Mouse (Mus musculus) T-cell, adult 66 days (primary cell): Measurements from ENCODE around the gene Chst13. TPM values are rescaled to one million over a fixed set of nuclear protein-coding genes. Genes with fewer than 3 reads are reported as not detected.

Source experiments
- total RNA-seq, 2 experiments: library from RNA; stranded (reverse); gene quantifications; 3 replicates in 1 of 2; 4 replicates in 1 of 2; pipeline ENCODE4 v1.2.4; 2023

Gene Chst13
- total RNA-seq = not detected

DNA sequence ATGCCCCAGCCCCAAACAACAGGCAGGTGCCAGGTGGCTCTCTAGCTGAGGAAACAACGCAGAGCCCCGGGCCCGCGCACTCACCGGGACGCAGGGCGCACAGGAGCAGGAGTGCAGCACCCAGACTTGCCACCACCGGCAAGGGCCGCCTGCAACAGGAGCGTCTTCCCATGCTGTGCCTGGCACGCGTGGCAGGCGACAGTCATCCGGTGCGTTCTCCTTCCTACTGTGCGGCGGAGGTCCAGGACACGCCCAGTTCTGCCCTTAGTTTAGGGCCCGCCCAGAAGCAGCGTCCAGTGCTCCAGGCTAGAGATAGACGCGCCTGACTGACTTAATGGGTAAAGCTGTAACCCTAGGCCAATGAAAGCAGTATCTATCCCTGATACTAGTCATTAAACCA lies at the start of gene Chst13:
Gene Chst13 (minus strand): TSS at position 195 of the 400 bp plus-strand sequence.

DNA sequence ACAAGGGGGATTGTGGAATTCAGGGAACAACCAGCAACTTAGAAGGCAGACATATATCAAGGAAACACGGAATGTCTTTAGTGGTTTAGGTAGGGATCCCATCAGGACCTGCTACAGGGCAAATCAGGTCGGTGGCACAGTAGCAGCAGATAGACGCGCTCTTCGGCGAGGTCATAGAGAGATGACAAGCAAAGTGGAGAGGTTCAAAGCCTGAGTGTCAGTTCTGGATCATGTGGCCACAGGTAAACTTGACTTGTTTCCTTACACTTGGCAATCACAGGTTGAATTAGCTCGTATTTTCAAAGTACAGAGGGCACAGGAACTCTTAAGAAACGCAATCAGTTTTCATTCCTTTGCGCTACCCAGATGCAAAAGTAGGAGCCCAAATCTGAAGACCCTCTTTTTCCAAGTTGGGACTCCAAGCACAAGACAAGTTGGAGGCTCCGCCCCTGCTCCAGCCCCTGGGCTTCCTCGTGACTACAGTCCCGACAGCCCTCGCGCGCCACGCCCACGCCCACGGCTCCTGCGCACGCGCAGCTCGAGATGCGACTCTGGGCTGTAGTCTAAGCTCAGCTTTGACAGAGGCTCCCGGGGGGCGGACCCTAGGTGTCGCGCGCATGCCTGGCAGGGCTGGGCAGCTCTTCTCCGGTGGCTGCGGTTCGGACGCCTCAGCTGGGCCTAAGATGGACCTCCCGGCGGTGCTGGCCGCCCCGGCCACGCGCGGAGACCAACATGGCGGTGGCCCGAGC lies 44.2 kb upstream of the Chst13 start, which contains the start of gene Zxdc:
Gene Zxdc (plus strand): TSS at position 517 of the 749 bp plus-strand sequence.

DNA sequence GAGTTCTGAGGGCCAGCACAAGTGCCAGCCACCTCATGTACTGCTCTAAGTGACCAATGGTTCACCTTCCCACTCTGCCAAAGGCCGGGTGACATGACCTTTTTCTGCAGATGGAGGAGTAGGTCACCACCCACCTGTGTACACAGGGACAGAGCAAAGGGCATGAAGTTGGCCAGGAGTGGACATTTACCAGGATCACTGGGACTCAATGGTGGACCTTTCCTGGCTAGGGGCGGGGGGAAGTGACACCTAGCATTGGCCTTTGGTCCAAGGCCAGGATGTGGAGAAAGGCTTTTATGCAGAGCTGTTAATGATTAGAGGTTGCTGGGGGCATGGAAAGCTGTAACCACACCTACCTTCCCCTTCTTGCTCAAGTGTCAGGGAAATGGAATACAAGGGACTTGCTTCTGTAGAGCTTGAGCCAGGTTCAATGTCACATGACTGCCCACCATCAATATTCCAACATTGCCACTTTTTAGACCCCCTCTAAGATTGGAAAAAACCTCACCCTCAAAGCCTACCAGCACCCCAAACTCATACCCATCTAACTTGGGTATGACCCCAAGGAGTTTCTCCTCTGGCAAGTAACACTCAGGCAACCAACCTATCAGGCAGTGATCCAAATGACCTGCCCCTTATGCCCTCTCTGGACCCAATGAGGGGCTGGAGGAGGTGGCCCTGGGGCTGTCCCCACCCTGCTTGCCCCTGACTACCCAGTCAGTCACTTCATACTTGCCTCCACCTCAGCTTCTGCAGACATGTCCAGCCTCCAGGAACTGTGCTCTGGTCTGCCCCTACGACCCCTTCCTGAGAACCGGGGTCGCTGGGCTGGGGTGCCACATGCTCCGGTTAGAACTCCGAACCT lies 7.8 kb upstream of the Chst13 start, which contains the start of gene Uroc1:
Gene Uroc1 (plus strand): TSS at position 724 of the 865 bp plus-strand sequence.

DNA sequence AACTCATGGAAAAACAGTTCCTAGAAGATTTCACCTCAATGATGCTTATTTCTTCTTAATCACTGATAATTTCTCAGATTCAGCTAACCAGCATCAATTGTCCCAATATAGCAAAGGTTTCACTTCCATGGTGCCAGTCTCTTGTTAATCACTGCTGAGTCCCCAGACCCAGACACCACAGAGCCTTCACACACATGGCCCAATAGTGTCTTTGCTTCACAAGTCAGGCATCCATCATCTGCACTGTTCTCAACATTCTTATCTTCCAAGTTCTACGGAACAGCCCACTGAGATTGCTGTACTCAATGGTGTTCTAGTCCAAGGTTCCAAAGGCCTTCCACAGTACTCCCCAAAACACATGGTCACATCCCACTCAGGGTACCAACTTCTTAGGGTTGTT lies 24.1 kb downstream of the Chst13 start, which contains the start of gene BC048671:
Gene BC048671 (plus strand): TSS at position 301 of the 400 bp plus-strand sequence.

Other genes with a start within 250 kb of the Chst13 start
- not detected for gene Vmn1r49, start 246.7 kb downstream of the Chst13 start, total RNA-seq
- not detected for gene Vmn1r50, start 223.8 kb downstream of the Chst13 start, total RNA-seq
- gene Vmn1r51, start 202.6 kb downstream of the Chst13 start, total RNA-seq = not detected
- not detected for gene Vmn1r52, start 150.4 kb downstream of the Chst13 start, total RNA-seq
- not detected for gene V1ra8, start 122.4 kb downstream of the Chst13 start, total RNA-seq
- not detected for gene Vmn1r53, start 100.7 kb downstream of the Chst13 start, total RNA-seq
- not detected for gene Vmn1r54, start 78.9 kb downstream of the Chst13 start, total RNA-seq
- not detected for gene BC048671, start 24.0 kb downstream of the Chst13 start, total RNA-seq
- not detected for gene Uroc1, start 8.1 kb upstream of the Chst13 start, total RNA-seq
- 10 to 100 TPM; 37.9 to 40.0 TPM for gene Zxdc, start 44.3 kb upstream of the Chst13 start, total RNA-seq
- not detected for gene Cfap100, start 103.6 kb upstream of the Chst13 start, total RNA-seq
- gene Klf15, start 137.4 kb upstream of the Chst13 start, total RNA-seq = not detected
- 1 to 10 TPM in 1 of 2 experiments, under 1 TPM in 1; 0.71 to 1.2 TPM for gene Aldh1l1, start 161.2 kb upstream of the Chst13 start, total RNA-seq